Mouse (Mus musculus) right cerebral cortex, adult 2 months (tissue): ENCODE data around the gene Mrm2.
"Not testable (repeated sequence)": the region's sequence is repeated elsewhere in the genome, so short reads cannot be mapped to it uniquely, and the experiment has no call there.

Source experiments
- DNase-seq, 2 experiments: peaks; one replicate each; pipeline ENCODE4 v3.0.0; 2021 to 2022; ENCODE audit warnings: low spot score in 2 of 2

The Mrm2 gene

DNA sequence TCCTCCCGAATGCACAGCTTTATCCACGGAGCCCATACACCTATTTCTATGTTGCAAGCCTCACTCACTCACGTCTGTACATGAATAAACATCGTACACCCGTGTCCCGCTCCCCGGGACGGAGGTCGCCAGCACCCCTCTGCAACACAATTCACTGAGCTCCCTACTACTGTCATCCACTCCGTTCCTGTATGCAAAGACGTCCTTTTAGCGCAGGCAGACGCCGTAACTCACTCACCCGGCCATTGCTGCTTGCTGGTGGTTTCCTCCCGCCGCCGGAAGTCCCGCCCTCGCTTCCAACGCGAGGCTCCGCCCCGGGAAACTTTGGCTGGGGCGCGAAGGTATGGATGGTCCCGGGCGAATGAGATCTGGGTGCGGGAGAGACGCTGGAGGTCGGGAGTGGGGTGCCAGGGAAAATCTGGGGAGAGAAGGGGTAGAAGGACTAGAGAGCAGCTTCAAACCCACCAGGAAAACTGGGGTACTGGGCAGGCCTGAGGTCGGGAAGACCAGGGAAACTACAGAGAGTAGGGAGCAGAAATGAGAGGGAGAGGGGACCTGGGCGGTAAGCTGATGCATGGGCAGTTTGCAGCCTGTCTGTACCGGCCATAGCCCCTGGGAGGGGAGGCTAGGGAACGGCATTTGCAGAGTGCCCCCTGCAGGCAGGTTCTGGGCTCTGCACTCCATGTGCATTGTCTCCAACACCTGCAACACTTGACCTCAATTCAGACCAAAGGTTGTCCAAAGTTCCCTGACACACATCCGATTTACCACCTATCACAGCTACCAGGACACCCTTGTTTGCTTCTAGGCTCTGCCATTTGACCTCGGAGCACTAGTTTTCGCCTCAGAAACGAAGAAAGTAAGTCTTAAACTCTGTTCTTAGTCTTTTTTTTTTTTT lies at the start of gene Mrm2:
TSS of gene Mrm2 (minus strand) at position 284 of the 898 bp plus-strand sequence.
- peak; percentile 82 for DNase-seq

DNA sequence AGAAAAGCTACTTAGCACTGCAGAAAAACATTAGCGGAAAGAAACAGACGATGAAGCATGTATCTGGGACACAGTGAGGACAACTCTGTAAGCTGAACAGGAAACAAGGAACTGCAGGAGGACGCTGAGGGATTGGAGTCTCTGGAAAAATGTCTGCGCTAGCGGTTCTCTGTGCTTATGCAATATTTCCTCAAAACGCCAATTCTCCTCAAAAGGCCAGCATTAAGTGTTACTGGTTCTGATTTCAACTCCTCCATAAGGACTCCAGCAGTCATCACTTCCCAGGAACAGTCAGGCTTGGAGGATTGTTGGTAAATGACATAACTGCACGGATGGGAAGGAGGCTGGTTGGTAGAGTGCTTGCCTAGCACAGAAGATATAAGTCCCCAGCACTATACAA lies 49.5 kb upstream of the Mrm2 start:
- no peak for DNase-seq

- DNase-seq, result no peak
Observed at GRCm38 (mm10) chr5:140379299-140379698, 47.6 kb upstream of the Mrm2 start.

DNA sequence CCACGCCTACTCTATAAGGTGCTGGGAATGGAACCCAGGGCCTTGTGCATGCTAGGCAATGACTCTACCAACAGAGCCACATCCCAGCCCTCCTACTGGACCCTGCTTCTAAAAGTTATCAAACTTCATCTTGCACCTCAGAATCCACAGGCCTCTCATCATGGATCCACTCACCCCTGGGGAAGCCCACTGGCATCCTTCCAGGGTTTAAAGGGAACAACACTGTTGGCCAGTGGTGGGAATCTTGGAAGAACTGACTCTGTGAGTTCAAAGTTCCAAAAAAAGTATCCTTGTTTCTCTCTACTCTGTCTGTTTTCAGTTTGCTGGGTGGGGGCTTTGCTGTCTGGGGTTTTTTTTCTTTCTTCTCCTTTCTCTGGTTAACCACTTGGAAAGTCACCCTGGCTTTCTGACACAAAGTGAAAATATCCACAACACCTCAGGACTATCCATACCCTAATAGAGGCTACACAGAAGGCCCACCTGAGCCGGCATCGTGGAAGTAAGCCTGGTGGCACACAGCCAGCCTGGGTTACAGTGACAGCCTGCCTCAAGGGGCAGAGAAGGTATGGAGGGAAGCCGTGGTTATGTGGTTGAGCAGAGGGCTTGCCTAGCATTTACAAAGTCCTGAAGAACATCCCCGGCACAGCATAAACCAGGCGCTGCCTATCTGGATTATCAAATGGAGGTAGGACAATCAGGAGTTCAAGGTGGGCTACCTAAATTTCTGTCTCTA lies 46.6 kb upstream of the Mrm2 start:
- DNase-seq, result no peak

GRCm38 (mm10) chr5:140375249-140375829 lies 43.6 kb upstream of the Mrm2 start:
- DNase-seq, result no peak

DNA sequence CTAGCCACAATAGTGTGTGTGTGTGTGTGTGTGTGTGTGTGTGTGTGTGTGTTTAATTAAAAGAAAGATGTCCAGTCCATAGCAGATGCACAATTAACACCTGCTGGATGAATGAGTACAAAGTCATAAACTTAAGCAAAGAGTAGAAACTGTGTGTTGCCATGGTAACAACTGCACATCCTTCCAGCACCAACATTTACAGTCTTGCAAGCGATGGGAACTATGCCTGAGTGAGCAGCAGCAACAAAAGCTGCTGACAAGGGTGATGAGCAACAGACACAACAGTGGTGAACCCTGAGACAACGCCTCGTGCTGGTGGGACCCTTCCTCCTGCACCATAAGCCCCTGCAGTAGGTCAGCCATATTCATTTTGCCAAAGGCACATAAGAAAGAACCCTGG lies 42.5 kb upstream of the Mrm2 start:
- peak; percentile 14 to 34 for DNase-seq

GRCm38 (mm10) chr5:140373711-140374110 lies 42.0 kb upstream of the Mrm2 start:
- DNase-seq, result no peak

GRCm38 (mm10) chr5:140371671-140372070 lies 40.0 kb upstream of the Mrm2 start:
- peak; percentile 43 to 56 for DNase-seq

GRCm38 (mm10) chr5:140370446-140371254 lies 39.0 kb upstream of the Mrm2 start:
- no peak for DNase-seq

- no peak for DNase-seq
Observed at GRCm38 (mm10) chr5:140369466-140369865, 37.8 kb upstream of the Mrm2 start.

DNA sequence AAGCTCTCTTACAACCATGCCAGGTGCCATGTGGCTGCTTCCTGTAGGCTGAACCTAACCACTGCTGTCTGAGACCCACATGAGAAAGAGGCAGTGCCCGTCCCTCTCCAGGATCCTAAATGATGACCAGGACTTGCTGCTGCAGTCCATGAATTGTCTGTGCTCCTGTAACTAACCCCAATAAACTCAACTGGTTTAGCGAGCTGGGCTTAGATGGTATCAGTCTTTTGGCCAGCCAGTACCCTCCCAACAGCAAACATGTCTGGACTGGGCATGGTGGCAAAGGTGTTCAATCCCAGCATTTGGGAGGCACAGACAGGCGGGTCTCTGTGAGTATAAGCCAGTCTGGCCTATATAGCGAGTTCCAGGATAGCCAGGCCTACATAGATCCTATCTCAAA lies 37.2 kb upstream of the Mrm2 start:
- no peak for DNase-seq

DNA sequence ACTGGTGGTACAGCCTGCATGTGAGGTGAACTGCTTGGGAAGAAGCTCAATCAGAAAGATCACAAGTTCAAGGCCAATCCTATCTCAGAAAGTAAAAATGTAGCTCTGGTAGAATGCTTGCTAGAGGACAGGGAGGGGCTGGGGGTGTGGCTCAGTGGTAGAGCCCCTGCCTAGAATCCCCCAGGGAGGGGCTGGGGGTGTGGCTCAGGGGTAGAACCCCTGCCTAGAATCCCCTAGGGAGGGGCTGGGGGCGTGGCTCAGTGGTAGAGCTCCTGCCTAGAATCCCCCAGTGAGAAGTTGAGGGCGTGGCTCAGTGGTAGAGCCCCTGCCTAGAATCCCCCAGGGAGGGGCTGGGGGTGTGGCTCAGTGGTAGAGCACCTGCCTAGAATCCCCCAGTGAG lies 36.4 kb upstream of the Mrm2 start:
- not testable (repeated sequence) for DNase-seq

GRCm38 (mm10) chr5:140364415-140364814 lies 32.7 kb upstream of the Mrm2 start:
- no peak for DNase-seq

DNA sequence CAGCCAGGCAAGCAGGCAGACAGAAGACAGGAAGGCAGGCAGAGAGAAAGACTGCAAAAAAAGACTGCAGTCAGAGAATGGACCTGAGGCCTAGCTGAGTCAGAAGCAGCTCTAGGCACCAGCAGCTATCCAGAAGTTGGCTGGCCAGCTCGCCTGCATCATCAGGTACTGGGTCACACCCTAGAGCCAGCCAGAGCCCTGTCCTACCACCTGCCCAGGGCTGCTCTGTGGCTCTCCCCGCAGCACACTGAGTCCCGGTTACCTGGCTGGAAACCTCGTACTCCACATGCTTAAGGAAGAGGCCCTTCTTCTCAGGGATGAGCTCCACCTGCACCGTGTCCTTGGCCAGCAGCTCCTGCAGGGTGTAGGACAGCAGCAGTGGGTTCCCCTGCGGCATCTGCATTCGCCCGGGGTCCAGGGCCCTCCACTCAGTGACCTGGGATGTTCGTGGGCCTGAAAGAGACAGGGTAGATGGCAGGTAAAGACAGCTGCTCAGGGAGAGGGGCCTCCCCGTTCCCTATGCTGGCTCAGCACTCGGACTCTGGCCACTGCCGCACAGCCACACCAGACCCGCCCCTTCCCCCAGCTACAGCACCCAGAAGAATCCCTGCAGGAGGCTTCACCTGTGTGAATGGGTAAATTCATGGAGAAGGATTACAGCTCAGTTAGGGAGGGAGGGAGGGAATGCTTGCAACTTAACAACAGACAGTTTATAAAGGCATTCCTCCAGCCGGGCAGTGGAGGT lies 28.4 kb upstream of the Mrm2 start:
- DNase-seq, result no peak

- no peak for DNase-seq
Observed at GRCm38 (mm10) chr5:140357466-140357865, 25.8 kb upstream of the Mrm2 start.

GRCm38 (mm10) chr5:140355934-140356333 lies 24.2 kb upstream of the Mrm2 start:
- DNase-seq, result no peak

DNA sequence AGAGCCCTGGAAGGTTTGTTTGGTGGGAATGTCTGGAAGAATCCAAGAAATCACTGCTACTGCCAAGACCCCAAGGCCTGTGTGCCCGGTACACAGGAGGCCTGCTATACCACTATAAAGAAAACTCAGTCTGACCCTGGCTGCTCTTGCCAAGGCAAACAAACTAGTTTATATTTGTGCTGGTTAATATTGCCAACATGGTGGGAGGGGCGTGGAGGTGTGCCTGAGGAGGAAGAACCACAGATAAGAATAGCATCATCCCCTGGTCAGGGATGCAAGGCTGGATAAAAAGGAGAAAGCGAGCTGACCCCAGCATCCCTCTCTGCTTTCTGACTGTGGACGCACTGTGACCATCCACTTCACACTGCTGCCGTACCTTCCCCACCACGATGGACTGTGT lies 20.7 kb upstream of the Mrm2 start:
- DNase-seq, result no peak

- DNase-seq, result no peak
Observed at GRCm38 (mm10) chr5:140350731-140351497, 19.2 kb upstream of the Mrm2 start.

DNA sequence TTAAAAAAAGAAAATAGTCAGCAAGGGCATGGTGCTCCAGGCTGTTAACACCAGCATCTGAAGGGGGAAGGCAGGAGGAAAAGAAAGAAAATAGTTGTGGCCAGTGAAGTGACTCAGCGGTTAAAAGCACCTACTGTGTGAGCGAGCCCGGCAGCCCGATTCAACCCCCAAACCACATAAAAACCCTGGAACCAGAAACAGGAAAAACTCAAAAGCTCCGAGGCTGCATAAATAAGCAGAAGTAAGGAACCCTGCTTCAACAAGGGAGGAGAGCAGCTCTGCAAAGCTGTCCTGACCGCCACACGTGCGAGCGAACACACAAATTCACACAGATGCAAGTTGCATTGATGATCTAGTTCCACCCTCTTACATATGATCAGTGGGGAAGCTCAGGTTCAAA lies 18.2 kb upstream of the Mrm2 start:
- DNase-seq, result no peak

GRCm38 (mm10) chr5:140346050-140346449 lies 14.4 kb upstream of the Mrm2 start:
- DNase-seq, result no peak
